Mouse (Mus musculus) left cerebral cortex, postnatal 10 days (tissue): ENCODE measurements around the gene Poll. TPM values are rescaled to one million over a fixed set of nuclear protein-coding genes. Genes with fewer than 3 reads are reported as not detected.
A peak's percentile ranks its signal among the peaks of the same experiment; 100 is the strongest.
"Not testable (repeated sequence)": the region's sequence is repeated elsewhere in the genome, so short reads cannot be mapped to it uniquely, and the experiment has no call there.

ENCODE experiments used
- DNase-seq, 2 experiments: peaks; one replicate each; pipeline ENCODE4 v3.0.0; 2021 to 2022; ENCODE audit warnings: low spot score in 2 of 2, mixed read lengths in 1 of 2; ENCODE audit errors: extremely low spot score in 1 of 2
- intact Hi-C: fragments of 180-260 bp; cut with DNase I; formaldehyde crosslinking; loops from one replicate; pipeline ENCODE4 v1.15.1; 2025
- total RNA-seq, 2 experiments: library from RNA; stranded (reverse); gene quantifications; 2 replicates each; pipeline ENCODE4 v1.2.3; 2021

Poll gene
- total RNA-seq, 2 experiments from 2014 or later: 5.4 to 5.8 TPM

- no peak for DNase-seq
These were observed 19.9 kb upstream of the Poll start for GRCm38 (mm10) chr19:45580235-45580634.

GRCm38 (mm10) chr19:45579416-45579815, 19.1 kb upstream of the Poll start:
- DNase-seq: no peak
- intact Hi-C loops: no loop called here

More at GRCm38 (mm10) chr19:45580235-45580634, 19.9 kb upstream of the Poll start:
- intact Hi-C loops: no loop called here

GRCm38 (mm10) chr19:45578976-45579375, 18.6 kb upstream of the Poll start:
- intact Hi-C loops: no loop called here

GRCm38 (mm10) chr19:45577141-45577750, 16.9 kb upstream of the Poll start:
- no peak for DNase-seq
- intact Hi-C loops: no loop called here

More at GRCm38 (mm10) chr19:45578976-45579375, 18.6 kb upstream of the Poll start:
- DNase-seq: no peak

GRCm38 (mm10) chr19:45575632-45576001, 15.3 kb upstream of the Poll start:
- intact Hi-C loops: loop anchor here (2.0 kb wide), 1 partner anchor 171 kb away; no protein-coding TSS in a partner anchor

GRCm38 (mm10) chr19:45574941-45575631, 14.8 kb upstream of the Poll start:
- peak in 1 of 2 experiments; percentile 44 for DNase-seq
- intact Hi-C loops: loop anchor here (2.0 kb wide), 1 partner anchor 172 kb away; no protein-coding TSS in a partner anchor

More at GRCm38 (mm10) chr19:45575632-45576001, 15.3 kb upstream of the Poll start:
- DNase-seq: no peak

GRCm38 (mm10) chr19:45574339-45574898, 14.1 kb upstream of the Poll start:
- no peak for DNase-seq
- intact Hi-C loops: loop anchor here (2.0 kb wide), 1 partner anchor 172 kb away; no protein-coding TSS in a partner anchor

- intact Hi-C loops: loop anchor here (2.0 kb wide), 1 partner anchor 173 kb away; no protein-coding TSS in a partner anchor
- DNase-seq: peak; percentile 38 to 83
These were observed 13.5 kb upstream of the Poll start for GRCm38 (mm10) chr19:45573861-45574267.

- DNase-seq: no peak
- intact Hi-C loops: no loop called here
These were observed 12.7 kb upstream of the Poll start for GRCm38 (mm10) chr19:45573033-45573432.

- intact Hi-C loops: no loop called here
These were observed 7.0 kb upstream of the Poll start for GRCm38 (mm10) chr19:45567367-45567766.

GRCm38 (mm10) chr19:45565925-45566715, 5.8 kb upstream of the Poll start:
- DNase-seq: no peak

More at GRCm38 (mm10) chr19:45567367-45567766, 7.0 kb upstream of the Poll start:
- no peak for DNase-seq

GRCm38 (mm10) chr19:45554136-45554535, 6.2 kb downstream of the Poll start:
- DNase-seq: no peak
- intact Hi-C loops: no loop called here

More at GRCm38 (mm10) chr19:45565925-45566715, 5.8 kb upstream of the Poll start:
- intact Hi-C loops: no loop called here

- intact Hi-C loops: no loop called here
- DNase-seq: no peak
These were observed 8.1 kb downstream of the Poll start for GRCm38 (mm10) chr19:45552187-45552586.

- intact Hi-C loops: loop anchor here (5.0 to 10.0 kb wide), 2 partner anchors 113 to 245 kb away; no protein-coding TSS in a partner anchor
- DNase-seq: no peak
These were observed 10.4 kb downstream of the Poll start for GRCm38 (mm10) chr19:45549948-45550347.

GRCm38 (mm10) chr19:45549128-45549915, 11.0 kb downstream of the Poll start:
- intact Hi-C loops: loop anchor here (5.0 to 10.0 kb wide), 2 partner anchors 112 to 245 kb away; no protein-coding TSS in a partner anchor
- DNase-seq: no peak

- not testable (repeated sequence) for DNase-seq
- intact Hi-C loops: loop anchor here (5.0 to 10.0 kb wide), 2 partner anchors 111 to 243 kb away; no protein-coding TSS in a partner anchor
These were observed 12.1 kb downstream of the Poll start for GRCm38 (mm10) chr19:45548196-45548595.

- intact Hi-C loops: loop anchor here (1.0 to 10.0 kb wide), 4 partner anchors 58 to 324 kb away; no protein-coding TSS in a partner anchor
These were observed 15.4 kb downstream of the Poll start for GRCm38 (mm10) chr19:45544925-45545321.

More at GRCm38 (mm10) chr19:45544925-45545321, 15.4 kb downstream of the Poll start:
- peak; percentile 59 to 87 for DNase-seq
